Mouse (Mus musculus): ENCODE data around the gene Aspscr1.

Aspscr1 gene

GRCm38 (mm10) chr11:120683536-120683935 is 10.8 kb downstream of the Aspscr1 start:
- DNase-seq (ENCODE audit: low read depth) = no peak

GRCm38 (mm10) chr11:120684086-120684485 is 11.3 kb downstream of the Aspscr1 start:
- no peak for DNase-seq (ENCODE audit: low read depth)

- DNase-seq (ENCODE audit: low read depth) = no peak
These were observed 11.9 kb downstream of the Aspscr1 start for GRCm38 (mm10) chr11:120684660-120685059.

GRCm38 (mm10) chr11:120686650-120687272 is 14.0 kb downstream of the Aspscr1 start:
- DNase-seq (ENCODE audit: low read depth) = no peak

- DNase-seq (ENCODE audit: low read depth) = no peak
These were observed 16.6 kb downstream of the Aspscr1 start for GRCm38 (mm10) chr11:120689365-120689764.

- no peak for DNase-seq (ENCODE audit: low read depth)
These were observed 19.8 kb downstream of the Aspscr1 start for GRCm38 (mm10) chr11:120692471-120693011.

- DNase-seq (ENCODE audit: low read depth) = no peak
These were observed 20.7 kb downstream of the Aspscr1 start for GRCm38 (mm10) chr11:120693461-120693860.

GRCm38 (mm10) chr11:120695184-120695583 is 22.4 kb downstream of the Aspscr1 start:
- DNase-seq (ENCODE audit: low read depth) = no peak

GRCm38 (mm10) chr11:120695641-120696040 is 22.9 kb downstream of the Aspscr1 start:
- no peak for DNase-seq (ENCODE audit: low read depth)

- DNase-seq (ENCODE audit: low read depth) = no peak
These were observed 23.8 kb downstream of the Aspscr1 start for GRCm38 (mm10) chr11:120696568-120696967.

- no peak for DNase-seq (ENCODE audit: low read depth)
These were observed 25.0 kb downstream of the Aspscr1 start for GRCm38 (mm10) chr11:120697741-120698140.

- no peak for DNase-seq (ENCODE audit: low read depth)
These were observed 31.1 kb downstream of the Aspscr1 start for GRCm38 (mm10) chr11:120703696-120704454.

GRCm38 (mm10) chr11:120704486-120705325 is 31.9 kb downstream of the Aspscr1 start:
- no peak for DNase-seq (ENCODE audit: low read depth)

- DNase-seq (ENCODE audit: low read depth) = no peak
These were observed 33.3 kb downstream of the Aspscr1 start for GRCm38 (mm10) chr11:120706120-120706519.

GRCm38 (mm10) chr11:120707225-120707624 is 34.5 kb downstream of the Aspscr1 start:
- DNase-seq (ENCODE audit: low read depth) = no peak

- DNase-seq (ENCODE audit: low read depth) = no peak
These were observed 35.2 kb downstream of the Aspscr1 start for GRCm38 (mm10) chr11:120707969-120708368.

- DNase-seq (ENCODE audit: low read depth) = no peak
These were observed 36.8 kb downstream of the Aspscr1 start for GRCm38 (mm10) chr11:120709551-120709950.

GRCm38 (mm10) chr11:120710672-120711071 is 37.9 kb downstream of the Aspscr1 start:
- DNase-seq (ENCODE audit: low read depth) = no peak

GRCm38 (mm10) chr11:120711980-120712604 is 39.3 kb downstream of the Aspscr1 start:
- no peak for DNase-seq (ENCODE audit: low read depth)

GRCm38 (mm10) chr11:120712771-120713568 is 40.2 kb downstream of the Aspscr1 start:
- peak; percentile 85 for DNase-seq (ENCODE audit: low read depth)

Measured in induced T-regulatory cell, adult 2 months (primary cell).